Mouse (Mus musculus) bone marrow, adult 2 months (tissue): ENCODE measurements around the gene Tm4sf19. TPM values are rescaled to one million over a fixed set of nuclear protein-coding genes. Genes with fewer than 3 reads are reported as not detected.
"Not testable (repeated sequence)": the region's sequence is repeated elsewhere in the genome, so short reads cannot be mapped to it uniquely, and the experiment has no call there.

Experiments
- H3K27ac ChIP-seq: fragments of 200-500 bp; 2 replicates; pipeline ENCODE4 v1.5.1; 2012; ENCODE audit warnings: low read depth, mild to moderate bottlenecking, control low read depth, inconsistent platforms, low read length; ENCODE audit not compliant: control insufficient read depth, poor library complexity, insufficient read depth
- H3K4me1 ChIP-seq: fragments of 200-500 bp; 2 replicates; pipeline ENCODE4 v1.6.1; 2011; ENCODE audit warnings: low read length; ENCODE audit not compliant: control insufficient read depth, insufficient read depth
- H3K4me3 ChIP-seq: fragments of 200-500 bp; replicated peaks from 2 replicates; pipeline ENCODE3; 2011; ENCODE audit warnings: mild to moderate bottlenecking, low read depth, low read length, control low read depth; ENCODE audit not compliant: control insufficient read depth
- CTCF ChIP-seq: fragments of 200-500 bp; IDR thresholded peaks from 2 replicates; pipeline ENCODE4 v1.5.1; 2011; ENCODE audit warnings: low read length, control low read depth; ENCODE audit not compliant: control insufficient read depth, insufficient read depth
- POLR2A ChIP-seq: fragments of 200-500 bp; IDR thresholded peaks from 2 replicates; pipeline ENCODE4 v1.6.1; 2011; ENCODE audit warnings: low read depth, mild to moderate bottlenecking, control low read depth, low read length, borderline replicate concordance; ENCODE audit not compliant: control insufficient read depth
- WGBS: fragments of 180-500 bp; shearing (Covaris S2); methylation state at CpG from one replicate; pipeline ENCODE4 v1.1.7; 2018; 5-methylcytosine and 5-hydroxymethylcytosine counted together
- polyA plus RNA-seq: library from polyadenylated mRNA; stranded (reverse); fragments of >200 nt; gene quantifications from 2 replicates; pipeline ENCODE4 v1.2.4, GENCODE M21; 2011; ENCODE audit warnings: low replicate concordance; ENCODE audit not compliant: missing spikeins, insufficient read depth, insufficient read length

The Tm4sf19 gene
- polyA plus RNA-seq, 1 experiment, result 3.2 TPM

DNA sequence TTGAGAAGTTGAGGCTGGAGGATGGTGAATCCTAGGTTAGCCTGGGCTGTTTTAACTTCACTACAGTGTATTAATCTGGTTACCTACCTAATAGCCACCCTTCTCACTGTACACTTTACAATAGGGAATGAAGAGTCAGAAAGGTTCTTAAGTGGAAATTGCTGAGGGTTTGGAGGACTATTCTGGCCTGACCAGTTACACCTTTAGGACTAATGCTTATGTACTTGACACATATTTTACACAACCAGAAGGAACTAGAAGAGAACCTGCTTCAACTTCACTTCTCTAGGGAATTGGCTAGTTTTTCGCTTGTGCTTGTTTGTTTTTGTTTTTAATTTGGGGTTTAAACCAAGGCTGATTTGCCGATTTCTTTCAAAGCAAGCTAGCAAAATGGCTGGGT, 32.8 kb downstream of the Tm4sf19 start:
- H3K4me1 ChIP-seq, result peaks cover 2% of the 10 kb centered on the region; the same call in 1 of the 2 replicates
- no peak for TF ChIP-seq POLR2A
- TF ChIP-seq CTCF, result no peak
- WGBS, result 71% methylated on average over 2 of the region's 2 CpGs
- H3K4me3 ChIP-seq, result no peak overlapping the region
- H3K27ac ChIP-seq, result no peak overlapping the region

DNA sequence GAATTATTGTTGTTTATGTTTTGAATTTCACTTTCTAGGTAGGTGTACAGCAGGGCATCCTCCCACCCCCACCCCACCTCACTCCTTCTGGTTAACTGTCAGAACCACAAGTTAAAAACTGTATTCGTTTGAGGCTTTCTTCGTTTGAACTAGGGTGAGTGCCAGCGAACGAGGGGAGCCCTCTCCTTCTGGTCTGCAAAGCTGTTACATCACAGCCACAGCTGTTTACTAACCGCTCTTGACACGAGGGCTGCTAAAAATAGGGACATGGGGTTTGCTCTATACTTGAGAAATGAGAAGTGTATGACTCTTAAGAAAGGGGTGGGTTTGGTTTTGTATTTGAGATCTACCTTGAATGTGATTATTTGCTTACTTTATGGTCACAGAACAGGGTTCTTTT, 33.8 kb downstream of the Tm4sf19 start:
- no peak overlapping the region for H3K4me3 ChIP-seq
- WGBS, result 2% methylated on average over 6 of the region's 6 CpGs
- no peak overlapping the region for H3K27ac ChIP-seq
- TF ChIP-seq CTCF (no peak), POLR2A (no peak)
- peaks cover 2% of the 10 kb centered on the region; the same call in 1 of the 2 replicates for H3K4me1 ChIP-seq

DNA sequence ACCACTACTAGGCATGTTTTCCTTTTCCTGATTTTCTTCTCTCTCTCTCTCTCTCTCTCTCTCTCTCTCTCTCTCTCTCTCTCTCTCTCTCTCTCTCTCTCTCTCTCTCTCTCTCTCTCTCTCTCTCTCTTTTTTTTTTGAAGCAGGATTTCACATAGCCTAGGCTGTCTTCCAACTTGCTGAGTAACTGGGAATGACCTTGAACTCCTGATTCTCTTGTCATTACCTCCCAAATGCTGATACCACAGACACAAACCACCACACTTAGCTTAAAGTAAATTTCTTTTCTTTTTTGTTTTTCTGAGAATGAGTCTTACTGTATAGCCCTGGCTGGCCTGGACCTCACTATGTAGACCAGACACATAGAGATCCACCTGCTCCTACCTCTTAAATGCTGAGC, 34.4 kb downstream of the Tm4sf19 start:
- Histone ChIP-seq H3K4me1 (peaks cover 2% of the 10 kb centered on the region; the same call in 1 of the 2 replicates), H3K4me3 (no peak overlapping the region), H3K27ac (no peak overlapping the region)
- no peak for TF ChIP-seq CTCF
- TF ChIP-seq POLR2A, result no peak

DNA sequence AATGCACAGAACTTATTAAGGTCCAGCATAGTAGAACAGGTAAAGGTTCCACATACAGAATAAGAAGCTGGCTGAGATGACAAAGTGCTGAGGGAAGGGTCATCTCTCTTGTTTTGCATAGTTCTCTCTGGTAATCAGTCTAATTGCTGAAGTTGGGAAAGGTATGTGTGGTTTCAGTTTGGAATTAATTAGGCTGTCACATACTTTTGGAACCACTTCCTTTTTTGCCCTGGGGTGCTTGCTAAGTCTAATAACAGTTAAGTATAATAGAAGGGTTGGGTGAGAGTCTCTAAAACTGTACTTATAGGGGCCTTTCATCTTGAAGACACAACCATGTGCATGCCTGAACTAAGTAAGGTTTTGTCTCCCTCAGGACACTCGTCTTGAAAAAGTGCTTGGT, 36.4 kb downstream of the Tm4sf19 start:
- no peak for TF ChIP-seq POLR2A
- TF ChIP-seq CTCF, result no peak
- Histone ChIP-seq H3K27ac (no peak overlapping the region), H3K4me1 (peaks cover 2% of the 10 kb centered on the region), H3K4me3 (no peak overlapping the region)
- 12% methylated on average over 1 of the region's 1 CpGs for WGBS

DNA sequence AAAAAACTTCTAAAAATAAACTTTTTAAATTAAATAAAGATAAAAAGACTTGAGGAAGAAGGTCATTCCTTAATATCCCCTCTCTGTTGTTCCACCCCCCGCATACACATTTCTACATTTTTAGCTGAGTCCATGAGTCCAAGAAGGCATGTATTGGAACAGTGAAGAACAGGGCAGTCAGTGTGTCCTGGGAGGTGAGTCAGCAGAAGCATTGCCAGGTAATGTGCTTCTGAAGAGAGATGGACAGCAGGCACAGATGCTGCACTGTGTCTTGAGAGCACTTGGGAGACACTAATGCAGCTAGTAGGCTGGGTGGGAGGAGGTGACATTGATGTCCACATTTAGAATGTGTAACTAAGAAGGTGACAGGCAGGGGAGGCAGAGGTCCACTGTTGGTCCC, 37.0 kb downstream of the Tm4sf19 start:
- peaks cover 2% of the 10 kb centered on the region for H3K4me1 ChIP-seq
- WGBS, result 89% methylated on average over 1 of the region's 1 CpGs
- TF ChIP-seq POLR2A (no peak), CTCF (no peak)
- H3K4me3 ChIP-seq, result no peak overlapping the region
- no peak overlapping the region for H3K27ac ChIP-seq

DNA sequence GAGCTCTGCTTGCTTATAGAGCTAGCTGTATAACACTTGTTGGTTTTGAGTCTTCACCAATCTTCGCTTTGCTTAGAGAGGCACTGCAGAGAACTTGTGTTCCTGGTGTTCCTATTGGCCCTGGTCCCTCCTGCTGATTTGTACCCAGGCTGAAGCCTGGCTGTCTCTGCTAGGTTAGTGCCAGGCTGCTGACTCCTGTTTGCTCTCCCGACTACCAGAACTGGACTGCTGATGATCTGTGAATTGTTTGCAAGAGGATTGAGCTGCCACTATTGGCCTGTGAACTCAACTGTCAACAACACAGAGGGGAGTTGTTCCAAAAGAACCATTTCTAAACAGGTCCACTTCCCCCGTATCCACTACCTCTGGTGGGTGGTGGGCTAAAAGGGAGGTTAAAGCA, 41.1 kb downstream of the Tm4sf19 start:
- WGBS, result 93% methylated on average over 3 of the region's 3 CpGs
- peaks cover 2% of the 10 kb centered on the region for H3K4me1 ChIP-seq
- no peak overlapping the region for H3K27ac ChIP-seq
- no peak for TF ChIP-seq POLR2A
- no peak for TF ChIP-seq CTCF
- no peak overlapping the region for H3K4me3 ChIP-seq

DNA sequence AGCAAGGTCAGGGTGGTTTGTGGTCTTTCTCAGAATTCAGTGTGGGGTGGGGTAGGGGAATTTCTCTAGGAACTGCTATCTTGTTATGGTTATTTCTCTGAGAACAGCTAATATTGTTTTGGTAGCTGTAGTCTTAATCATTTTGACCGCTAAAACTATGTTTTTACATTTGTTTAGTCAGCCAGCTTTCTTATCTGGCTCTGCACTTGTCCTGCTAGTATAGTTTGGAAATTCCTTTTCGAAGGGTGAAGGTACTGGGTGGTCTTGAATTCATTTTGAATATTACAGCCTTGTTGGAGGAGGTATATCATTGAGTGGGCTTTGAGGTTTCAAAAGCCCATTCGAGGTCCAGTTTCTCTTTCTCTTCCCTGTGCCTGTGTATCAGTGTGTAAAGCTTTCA, 44.3 kb downstream of the Tm4sf19 start:
- not testable (repeated sequence) for H3K4me1 ChIP-seq, H3K4me3 ChIP-seq, H3K27ac ChIP-seq
- 50% methylated on average over 3 of the region's 3 CpGs for WGBS

DNA sequence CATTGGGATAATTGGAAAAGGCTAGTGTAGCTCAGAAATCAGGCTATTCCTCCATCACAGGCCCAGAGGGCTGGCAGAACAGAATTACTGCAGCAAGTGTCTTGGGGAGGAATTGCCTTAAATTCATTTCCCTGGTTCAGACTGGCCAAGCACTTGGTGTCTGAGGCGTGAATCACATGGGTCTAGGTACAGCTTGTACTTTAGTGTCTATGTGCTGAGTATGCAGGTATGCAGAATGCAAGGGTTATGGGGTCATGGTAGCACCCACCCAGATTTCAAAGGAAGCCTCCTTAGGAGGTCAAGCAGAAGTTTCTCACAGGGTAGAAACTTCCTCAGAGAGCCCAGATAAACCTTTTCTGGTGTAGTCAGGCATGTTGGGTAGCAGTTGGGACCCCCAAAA, 45.3 kb downstream of the Tm4sf19 start:
- Histone ChIP-seq H3K27ac (no peak overlapping the region), H3K4me3 (no peak overlapping the region), H3K4me1 (peaks cover 2% of the 10 kb centered on the region)
- TF ChIP-seq POLR2A, result no peak
- TF ChIP-seq CTCF, result no peak
- WGBS, result 90% methylated on average over 1 of the region's 1 CpGs

DNA sequence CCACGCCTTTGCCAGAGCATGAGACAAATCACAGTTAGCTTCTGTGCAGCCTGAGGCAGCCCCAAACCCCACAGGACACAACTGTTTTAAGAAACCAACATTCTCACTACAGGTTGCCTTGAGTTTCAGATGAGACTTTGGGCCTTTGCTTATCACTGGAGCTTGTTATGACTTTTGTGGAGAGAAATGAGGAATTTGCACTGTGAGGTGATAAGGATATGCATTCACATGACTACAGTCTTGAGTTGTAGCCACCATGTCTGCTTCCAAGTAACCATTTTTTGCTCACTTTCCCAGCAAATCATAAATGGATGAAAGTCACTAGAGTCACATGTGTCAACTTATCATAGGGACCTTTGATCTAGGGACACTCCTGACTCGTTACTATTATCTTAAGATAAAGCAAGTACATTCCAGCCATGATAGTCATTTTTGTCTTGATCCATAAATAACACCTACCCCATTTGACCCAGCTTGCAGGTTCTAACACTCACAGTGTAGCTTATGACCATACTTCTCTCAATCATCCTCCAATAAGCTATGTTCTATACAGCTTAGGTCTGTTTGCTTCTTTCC, 46.3 kb downstream of the Tm4sf19 start:
- Histone ChIP-seq H3K4me1 (peaks cover 2% of the 10 kb centered on the region; the same call in 1 of the 2 replicates), H3K4me3 (no peak overlapping the region), H3K27ac (no peak overlapping the region)
- TF ChIP-seq POLR2A, result no peak
- TF ChIP-seq CTCF, result no peak
- 77% methylated on average over 2 of the region's 2 CpGs for whole genome bisulfite sequencing
